Mouse (Mus musculus) thymus, postnatal 25 days (tissue): ENCODE measurements around the gene Coro1c.
A peak's percentile ranks its signal among the peaks of the same experiment; 100 is the strongest.

Experiments used
- DNase-seq: peaks from one replicate; pipeline ENCODE4 v3.0.0; 2022

The Coro1c gene

GRCm38 (mm10) chr5:113883384-113883771 is 25.2 kb downstream of the Coro1c start:
- no peak for DNase-seq

- DNase-seq, result no peak
Observed at GRCm38 (mm10) chr5:113882566-113883383, 25.8 kb downstream of the Coro1c start.

GRCm38 (mm10) chr5:113881136-113881535 is 27.4 kb downstream of the Coro1c start:
- DNase-seq, result no peak

- DNase-seq, result no peak
Observed at GRCm38 (mm10) chr5:113878943-113879617, 29.5 kb downstream of the Coro1c start.

- DNase-seq, result no peak
Observed at GRCm38 (mm10) chr5:113877565-113877964, 31.0 kb downstream of the Coro1c start.

GRCm38 (mm10) chr5:113876176-113876575 is 32.4 kb downstream of the Coro1c start:
- DNase-seq, result no peak

GRCm38 (mm10) chr5:113875625-113876024 is 32.9 kb downstream of the Coro1c start:
- no peak for DNase-seq

GRCm38 (mm10) chr5:113874063-113875024 is 34.2 kb downstream of the Coro1c start:
- DNase-seq, result no peak

- peak; percentile 40 for DNase-seq
Observed at GRCm38 (mm10) chr5:113872936-113873912, 35.3 kb downstream of the Coro1c start.

GRCm38 (mm10) chr5:113871903-113872548 is 36.5 kb downstream of the Coro1c start:
- no peak for DNase-seq

GRCm38 (mm10) chr5:113870393-113871040 is 38.0 kb downstream of the Coro1c start:
- no peak for DNase-seq

- DNase-seq, result no peak
Observed at GRCm38 (mm10) chr5:113869132-113869531, 39.4 kb downstream of the Coro1c start.

GRCm38 (mm10) chr5:113864992-113865391 is 43.6 kb downstream of the Coro1c start:
- no peak for DNase-seq

- no peak for DNase-seq
Observed at GRCm38 (mm10) chr5:113863994-113864393, 44.6 kb downstream of the Coro1c start.

- DNase-seq, result no peak
Observed at GRCm38 (mm10) chr5:113862418-113862817, 46.1 kb downstream of the Coro1c start.

GRCm38 (mm10) chr5:113861294-113861693 is 47.3 kb downstream of the Coro1c start:
- peak; percentile 46 for DNase-seq

- DNase-seq, result peak; percentile 45
Observed at GRCm38 (mm10) chr5:113858971-113859370, 49.6 kb downstream of the Coro1c start.

- DNase-seq, result no peak
Observed at GRCm38 (mm10) chr5:113858550-113858949, 50.0 kb downstream of the Coro1c start.

- DNase-seq, result no peak
Observed at GRCm38 (mm10) chr5:113857631-113858030, 50.9 kb downstream of the Coro1c start.

- no peak for DNase-seq
Observed at GRCm38 (mm10) chr5:113856631-113857030, 51.9 kb downstream of the Coro1c start.

GRCm38 (mm10) chr5:113855696-113856095 is 52.9 kb downstream of the Coro1c start:
- DNase-seq, result no peak
